32 mouse cellular contexts compared by ENCODE assay signal in genomic region chr5:53676671-53677070, GRCm38 (mm10). TPM values are rescaled to one million over a fixed set of nuclear protein-coding genes. Genes with fewer than 3 reads are reported as not detected.
A peak's percentile ranks its signal among the peaks of the same experiment; 100 is the strongest.
DNase-seq lines count a peak whose midpoint lies in the region; ATAC-seq lines count a peak whose summit lies in the region.
"Had no signal": no experiment of that assay in that cellular context is flagged by ENCODE, and none has a peak within 500 bp of the region (broad histone marks: within the 10 kb centered on the region; RNA-seq: fewer than 3 reads in every experiment).

No protein-coding gene starts in this region.

- no peak overlapping the region for H3K27ac ChIP-seq in liver, embryonic 16.5 days (ENCODE audit: low read length)
- no peak overlapping the region for H3K27ac ChIP-seq in liver, embryonic 11.5 days (ENCODE audit: low read depth, low read length)
- no peak overlapping the region for H3K27ac ChIP-seq in intestine, embryonic 15.5 days
- no peak overlapping the region for H3K27ac ChIP-seq in stomach, embryonic 15.5 days
- H3K27ac ChIP-seq: embryonic facial prominence, embryonic 12.5 days; embryonic facial prominence, embryonic 15.5 days; forebrain, embryonic 12.5 days; forebrain, embryonic 15.5 days; heart, adult 2 months; heart, embryonic 15.5 days; hindbrain, embryonic 10.5 days; hindbrain, embryonic 13.5 days had no signal

- ATAC-seq in liver, embryonic 16.5 days (ENCODE audit: low read depth), result peak; percentile 39; the same call in 1 of the 2 replicates
- no peak for ATAC-seq in liver, embryonic 11.5 days (replicated peaks; ENCODE audit: low FRiP score)
- peak; percentile 85 for ATAC-seq in intestine, embryonic 15.5 days
- peak; percentile 94 for ATAC-seq in stomach, embryonic 15.5 days (ENCODE audit: insufficient read depth, low FRiP score, low read depth)
- ATAC-seq: activated CD4-positive, CD25-positive, alpha-beta regulatory T cell, adult 4 months; forebrain, embryonic 15.5 days; hindbrain, embryonic 16.5 days had no signal

- H3K27me3 ChIP-seq in liver, embryonic 16.5 days (ENCODE audit: control insufficient read depth, insufficient read depth, low read depth, low read length), result peaks cover 2% of the 10 kb centered on the region; the same call in 1 of the 2 replicates
- 0 out of 2 replicates have a peak, but pooled peaks cover 7% of the 10 kb centered on the region for H3K27me3 ChIP-seq in liver, embryonic 11.5 days (replicated peaks; ENCODE audit: control insufficient read depth, insufficient read depth, low read length)
- no peaks in the 10 kb centered on the region for H3K27me3 ChIP-seq in intestine, embryonic 15.5 days (replicated peaks)
- no peaks in the 10 kb centered on the region for H3K27me3 ChIP-seq in stomach, embryonic 15.5 days (replicated peaks)
- H3K27me3 ChIP-seq: embryonic facial prominence, embryonic 12.5 days; embryonic facial prominence, embryonic 15.5 days; forebrain, embryonic 12.5 days; forebrain, embryonic 15.5 days; hindbrain, embryonic 13.5 days had no signal

- DNase-seq in heart, adult 11 months, result peak; percentile 65
- DNase-seq in heart, adult 8-10 months (ENCODE audit: low spot score), result no peak
- no peak for DNase-seq in liver, embryonic 11.5 days (ENCODE audit: low spot score)
- no peak for DNase-seq in embryo, embryonic 11 days
- no peak for DNase-seq in embryo, embryonic 10.5 days (ENCODE audit: low spot score)
- DNase-seq: adrenal gland, adult 8-10 months; adrenal gland, postnatal 25 days; cerebellum, adult 11-12 months; cerebellum, adult 8-10 months; cerebellum, postnatal 10 days; cerebellum, postnatal 36 days; gastrocnemius, postnatal 25 days; heart, adult 2 months; heart, postnatal 10 days; heart, postnatal 36 days had no signal

- no peaks in the 10 kb centered on the region for H3K36me3 ChIP-seq in liver, embryonic 16.5 days (ENCODE audit: control insufficient read depth, insufficient read depth)
- no peaks in the 10 kb centered on the region for H3K36me3 ChIP-seq in liver, embryonic 11.5 days (ENCODE audit: control insufficient read depth, insufficient read depth, low read length)
- no peaks in the 10 kb centered on the region for H3K36me3 ChIP-seq in intestine, embryonic 15.5 days
- H3K36me3 ChIP-seq in stomach, embryonic 15.5 days, result no peaks in the 10 kb centered on the region
- H3K36me3 ChIP-seq: embryonic facial prominence, embryonic 12.5 days; embryonic facial prominence, embryonic 15.5 days; forebrain, embryonic 12.5 days; forebrain, embryonic 15.5 days; heart, embryonic 12.5 days; heart, embryonic 15.5 days; hindbrain, embryonic 10.5 days; hindbrain, embryonic 13.5 days had no signal

- WGBS in liver, embryonic 16.5 days (ENCODE audit: insufficient replicate concordance), result 58% methylated on average over 8 of the region's 8 CpGs
- 73% methylated on average over 8 of the region's 8 CpGs for WGBS in liver, embryonic 11.5 days
- WGBS in intestine, embryonic 15.5 days, result 55% methylated on average over 8 of the region's 8 CpGs
- 60% methylated on average over 8 of the region's 8 CpGs for WGBS in stomach, embryonic 15.5 days

- no peak overlapping the region for H3K9ac ChIP-seq in liver, embryonic 16.5 days (ENCODE audit: low read depth, low read length)
- no peak overlapping the region for H3K9ac ChIP-seq in liver, embryonic 11.5 days (ENCODE audit: low read depth, low read length)
- H3K9ac ChIP-seq in intestine, embryonic 15.5 days, result no peak overlapping the region
- no peak overlapping the region for H3K9ac ChIP-seq in stomach, embryonic 15.5 days
- H3K9ac ChIP-seq: embryonic facial prominence, embryonic 12.5 days; embryonic facial prominence, embryonic 15.5 days; forebrain, embryonic 12.5 days; forebrain, embryonic 15.5 days; heart, embryonic 12.5 days; heart, embryonic 15.5 days; hindbrain, embryonic 13.5 days had no signal

- H3K4me3 ChIP-seq in liver, embryonic 16.5 days (ENCODE audit: low read depth, low read length), result no peak overlapping the region
- no peak overlapping the region for H3K4me3 ChIP-seq in liver, embryonic 11.5 days (ENCODE audit: low read depth, low read length)
- H3K4me3 ChIP-seq in intestine, embryonic 15.5 days (replicated peaks), result no peak overlapping the region
- H3K4me3 ChIP-seq in stomach, embryonic 15.5 days (replicated peaks), result no peak overlapping the region
- H3K4me3 ChIP-seq: embryonic facial prominence, embryonic 12.5 days; embryonic facial prominence, embryonic 15.5 days; forebrain, embryonic 12.5 days; forebrain, embryonic 15.5 days; heart, adult 2 months; heart, embryonic 12.5 days; heart, embryonic 15.5 days; hindbrain, embryonic 10.5 days; hindbrain, embryonic 13.5 days had no signal

- no peaks in the 10 kb centered on the region for H3K9me3 ChIP-seq in liver, embryonic 16.5 days (replicated peaks; ENCODE audit: control insufficient read depth, low read length)
- no peaks in the 10 kb centered on the region for H3K9me3 ChIP-seq in liver, embryonic 11.5 days (ENCODE audit: control insufficient read depth, low read length)
- no peaks in the 10 kb centered on the region for H3K9me3 ChIP-seq in intestine, embryonic 15.5 days
- H3K9me3 ChIP-seq in stomach, embryonic 15.5 days, result no peaks in the 10 kb centered on the region
- H3K9me3 ChIP-seq: embryonic facial prominence, embryonic 12.5 days; embryonic facial prominence, embryonic 15.5 days; forebrain, embryonic 12.5 days; forebrain, embryonic 15.5 days; heart, embryonic 12.5 days; heart, embryonic 15.5 days; hindbrain, embryonic 10.5 days; hindbrain, embryonic 13.5 days had no signal

- H3K4me1 ChIP-seq in liver, embryonic 16.5 days (ENCODE audit: control insufficient read depth, low read depth, low read length), result no peaks in the 10 kb centered on the region
- no peaks in the 10 kb centered on the region for H3K4me1 ChIP-seq in liver, embryonic 11.5 days (replicated peaks; ENCODE audit: control insufficient read depth, insufficient read depth, low read length)
- no peaks in the 10 kb centered on the region for H3K4me1 ChIP-seq in intestine, embryonic 15.5 days (replicated peaks)
- no peaks in the 10 kb centered on the region; the same call in 1 of the 2 replicates for H3K4me1 ChIP-seq in stomach, embryonic 15.5 days
- H3K4me1 ChIP-seq: embryonic facial prominence, embryonic 12.5 days; embryonic facial prominence, embryonic 15.5 days; forebrain, embryonic 12.5 days had no signal

- H3K4me2 ChIP-seq in liver, embryonic 16.5 days (ENCODE audit: low read depth, low read length), result no peak overlapping the region
- H3K4me2 ChIP-seq in liver, embryonic 11.5 days, result no peak overlapping the region
- no peak overlapping the region for H3K4me2 ChIP-seq in intestine, embryonic 15.5 days (replicated peaks)
- no peak overlapping the region for H3K4me2 ChIP-seq in stomach, embryonic 15.5 days
- H3K4me2 ChIP-seq: embryonic facial prominence, embryonic 12.5 days; embryonic facial prominence, embryonic 15.5 days; forebrain, embryonic 12.5 days; forebrain, embryonic 15.5 days; heart, embryonic 12.5 days; heart, embryonic 15.5 days; hindbrain, embryonic 13.5 days had no signal

RNA-seq across cellular contexts. Expression of gene Cckar, which starts 30.8 kb away (rescaled TPM):
- total RNA-seq in heart, adult 8-10 months (2022), result not detected
- polyA plus RNA-seq in liver, embryonic 16.5 days (2015; fragmentation: Nextera tagmentation; extraction: Ambion mirVana), result 0.11 and 1.2 TPM in 2 replicates
- 0.18 and 0.19 TPM in 2 replicates for polyA plus RNA-seq in liver, embryonic 11.5 days (2014; fragmentation: Nextera tagmentation; extraction: Ambion mirVana)
- 38.3 and 68.9 TPM in 2 replicates for polyA plus RNA-seq in intestine, embryonic 15.5 days (2015; fragmentation: Nextera tagmentation; extraction: Ambion mirVana)
- polyA plus RNA-seq in stomach, embryonic 15.5 days (2015; fragmentation: Nextera tagmentation; extraction: Ambion mirVana), result 82.0 and 114 TPM in 2 replicates
- total RNA-seq: ES-E14; gastrocnemius, adult 8-10 months; gastrocnemius, postnatal 25 days; heart, adult 2 months; heart, postnatal 10 days; heart, postnatal 36 days had no signal
- polyA plus RNA-seq: activated CD4-positive, CD25-positive, alpha-beta regulatory T cell, adult 4 months; cortical plate, adult 2 months; gonadal fat pad, adult 2 months had no signal

Comparison
In these comparisons a context has a peak if more than half of its experiments do, and no peak if none do; other contexts are left out.
1. RNA of gene Cckar, which starts 30.8 kb away (polyA plus RNA-seq): 82.0 to 114 TPM in stomach, embryonic 15.5 days and 38.3 to 68.9 TPM in intestine, embryonic 15.5 days; 0.11 to 1.2 TPM in liver, embryonic 16.5 days and 0.18 to 0.19 TPM in liver, embryonic 11.5 days; every median in the first group is over 10 times any median in the second.